Mouse (Mus musculus) urinary bladder, adult 18-20 months (tissue): ENCODE data around the gene Gse1.

Experiments used
- DNase-seq, 2 experiments: peaks; one replicate each; pipeline ENCODE4 v3.0.0; 2022; ENCODE audit warnings: low spot score in 2 of 2, mixed read lengths in 2 of 2

Gene Gse1

GRCm38 (mm10) chr8:120212596-120212995 is 15.7 kb upstream of the Gse1 start:
- no peak for DNase-seq

GRCm38 (mm10) chr8:120213229-120213628 is 15.0 kb upstream of the Gse1 start:
- DNase-seq: no peak

DNA sequence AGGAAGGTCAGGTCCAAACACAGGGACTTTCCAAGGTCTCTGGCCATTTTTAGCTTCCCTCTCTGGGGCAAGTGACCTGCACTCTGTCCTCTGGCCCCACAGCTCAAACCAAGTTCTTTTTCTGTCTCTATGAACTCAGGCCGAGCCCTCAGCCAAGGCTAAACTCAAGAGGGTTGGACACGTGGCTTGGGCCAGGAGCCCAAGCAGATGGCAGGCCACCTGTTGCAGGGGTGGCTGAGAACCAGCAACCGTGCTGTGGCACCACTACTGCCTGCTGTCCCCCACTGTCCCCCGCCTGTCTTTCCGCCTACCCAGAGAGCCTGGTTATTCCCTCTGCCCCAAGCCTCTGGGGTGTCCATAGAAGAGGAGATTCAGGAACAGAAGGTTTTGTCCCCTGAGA is 14.3 kb upstream of the Gse1 start:
- DNase-seq: no peak

GRCm38 (mm10) chr8:120215416-120216141 is 12.7 kb upstream of the Gse1 start:
- DNase-seq: no peak

DNA sequence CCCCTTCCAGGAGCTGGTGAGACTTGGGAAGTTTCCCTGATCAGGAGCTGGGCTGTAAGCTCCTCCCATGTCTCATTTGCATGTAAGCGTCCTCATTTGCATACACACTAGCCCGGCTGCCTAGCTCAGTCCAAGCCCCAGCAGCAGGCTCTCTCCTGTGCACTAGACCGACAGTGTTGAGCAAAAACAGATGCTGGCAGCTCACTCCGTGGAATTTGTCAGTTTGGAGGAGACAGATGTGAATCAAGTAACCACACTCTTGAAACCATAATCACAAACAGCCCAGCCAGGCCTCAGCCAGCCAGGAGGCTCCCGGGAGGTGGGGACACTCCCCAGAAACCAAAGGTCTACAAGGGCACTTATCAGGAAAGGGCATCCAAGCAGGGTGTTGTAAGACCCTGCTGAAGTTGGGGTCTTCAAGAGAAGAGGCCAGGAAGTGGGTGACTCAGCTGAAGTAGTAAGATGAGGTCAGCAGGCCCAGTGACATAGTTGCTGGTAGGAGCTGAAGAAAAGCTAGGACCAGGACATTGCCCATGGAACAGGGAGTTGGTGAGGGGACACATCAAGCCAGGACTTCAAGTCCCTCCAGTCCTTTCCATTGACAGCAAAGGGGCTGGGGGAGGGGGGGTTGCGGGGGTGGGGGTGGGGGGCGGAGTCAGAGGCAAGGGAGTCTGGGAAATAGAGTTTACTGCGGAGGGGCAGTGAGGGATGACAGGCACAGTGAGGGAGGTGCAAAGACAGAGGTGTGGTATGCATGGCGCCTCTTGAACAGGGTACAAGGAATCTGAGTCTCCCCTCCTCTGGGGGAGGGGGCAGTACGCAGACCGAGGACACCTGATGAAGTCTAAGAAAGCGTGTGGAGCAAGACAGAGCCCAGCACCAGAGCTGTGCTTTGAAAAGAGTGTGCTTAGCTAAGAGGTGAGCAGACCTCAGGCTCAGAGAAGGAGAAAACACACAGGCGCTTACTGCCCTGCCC is 11.1 kb upstream of the Gse1 start:
- DNase-seq: no peak

DNA sequence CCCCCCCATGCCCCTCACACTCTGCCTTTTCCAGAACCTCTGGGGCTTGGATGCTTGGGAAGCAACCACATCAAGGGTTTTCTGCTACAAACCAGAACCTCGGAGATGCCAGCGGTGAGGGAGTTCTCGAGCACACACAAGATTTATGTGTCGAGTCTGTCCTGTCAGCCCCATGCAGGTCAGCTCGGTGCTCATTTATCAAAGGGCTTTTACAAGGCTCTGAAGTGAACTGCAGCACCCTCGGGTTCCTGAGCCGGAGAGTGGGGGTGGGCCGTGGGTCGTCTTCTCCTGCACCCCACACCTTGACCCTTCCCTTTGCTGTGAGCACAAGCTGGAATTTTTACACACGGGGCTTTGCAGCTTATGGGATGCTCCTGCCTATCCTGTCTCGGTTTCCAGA is 5.7 kb upstream of the Gse1 start:
- DNase-seq: no peak

- no peak for DNase-seq
These were observed 3.5 kb upstream of the Gse1 start for GRCm38 (mm10) chr8:120224521-120225420.

- no peak for DNase-seq
These were observed 2.7 kb upstream of the Gse1 start for GRCm38 (mm10) chr8:120225421-120226151.

DNA sequence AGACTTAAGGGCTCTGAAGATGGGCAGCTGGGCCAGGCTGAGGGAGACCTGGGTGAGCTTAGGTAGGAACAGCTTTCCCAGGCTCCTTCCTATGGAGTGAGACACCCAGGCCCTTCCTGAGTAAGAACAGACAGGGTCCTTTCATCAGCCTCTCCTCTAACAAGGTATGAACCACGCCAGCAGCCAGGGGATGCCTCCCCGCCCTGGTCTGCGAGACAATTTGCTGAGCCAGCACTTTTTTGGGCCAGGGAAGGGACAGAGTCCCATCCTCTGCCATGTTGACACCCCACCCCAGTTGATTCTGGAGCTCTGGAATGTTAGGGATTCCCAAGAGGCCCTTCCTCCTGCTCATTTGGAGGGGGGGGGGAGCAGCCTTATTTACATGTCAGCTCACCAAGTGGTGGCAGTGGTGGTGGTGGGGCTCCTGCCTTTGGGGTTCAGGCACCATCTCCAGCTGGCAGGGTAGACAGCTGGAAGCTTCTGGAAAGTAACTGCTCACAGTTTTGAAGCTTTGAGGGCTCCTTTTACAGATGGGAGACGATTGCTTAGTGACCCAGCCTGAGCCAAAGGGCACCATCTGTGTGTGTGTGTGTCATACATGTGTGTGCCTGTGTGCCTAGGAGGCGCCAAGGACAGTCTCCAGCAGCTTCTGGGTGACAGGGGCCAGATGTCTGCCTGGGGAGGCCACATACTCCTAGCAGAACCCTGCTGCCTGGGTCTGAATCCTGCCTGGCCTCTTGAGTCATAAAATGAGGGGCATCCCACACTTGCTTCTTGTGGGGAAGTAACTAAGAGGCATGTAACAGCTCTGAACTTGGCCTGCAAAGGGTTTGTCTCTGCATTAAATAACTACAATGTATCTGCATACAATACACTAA is 1.3 kb upstream of the Gse1 start:
- DNase-seq: no peak

DNA sequence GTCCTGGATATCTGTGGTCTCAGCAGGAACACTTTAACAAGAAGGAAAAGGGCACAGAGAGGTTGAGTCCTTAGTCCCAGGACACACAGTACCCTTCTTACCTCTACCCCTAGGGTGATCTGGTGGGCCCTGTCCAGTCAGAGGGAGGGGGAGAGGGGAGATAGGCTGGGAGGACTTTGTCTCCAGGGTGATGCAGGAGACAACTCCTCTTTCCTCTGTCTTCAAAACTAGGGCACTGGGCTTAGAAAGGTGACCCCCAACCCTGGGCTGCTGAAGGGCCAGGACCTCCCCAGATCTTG is 729 bp upstream of the Gse1 start:
- DNase-seq: no peak

GRCm38 (mm10) chr8:120228781-120229573 is 721 bp downstream of the Gse1 start:
- DNase-seq: no peak

DNA sequence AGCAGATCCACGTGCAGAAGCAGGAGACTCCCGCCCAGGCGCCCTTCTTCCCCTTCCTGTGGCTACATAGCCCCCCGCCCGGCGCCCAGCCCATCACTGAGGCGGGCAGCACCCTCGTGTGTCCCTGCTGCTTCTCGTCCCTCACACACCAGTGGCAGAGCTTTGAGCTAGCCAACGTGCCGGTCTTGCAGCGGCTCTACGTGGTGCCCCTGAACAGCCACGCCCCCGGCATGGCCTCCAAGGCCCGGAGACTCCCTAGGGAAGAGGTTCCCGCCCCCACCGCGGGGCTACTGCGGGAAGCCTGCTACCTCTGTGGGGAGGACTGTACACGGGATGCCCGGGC is 1.3 kb downstream of the Gse1 start:
- DNase-seq: no peak

GRCm38 (mm10) chr8:120230081-120230480 is 1.8 kb downstream of the Gse1 start:
- DNase-seq: no peak

DNA sequence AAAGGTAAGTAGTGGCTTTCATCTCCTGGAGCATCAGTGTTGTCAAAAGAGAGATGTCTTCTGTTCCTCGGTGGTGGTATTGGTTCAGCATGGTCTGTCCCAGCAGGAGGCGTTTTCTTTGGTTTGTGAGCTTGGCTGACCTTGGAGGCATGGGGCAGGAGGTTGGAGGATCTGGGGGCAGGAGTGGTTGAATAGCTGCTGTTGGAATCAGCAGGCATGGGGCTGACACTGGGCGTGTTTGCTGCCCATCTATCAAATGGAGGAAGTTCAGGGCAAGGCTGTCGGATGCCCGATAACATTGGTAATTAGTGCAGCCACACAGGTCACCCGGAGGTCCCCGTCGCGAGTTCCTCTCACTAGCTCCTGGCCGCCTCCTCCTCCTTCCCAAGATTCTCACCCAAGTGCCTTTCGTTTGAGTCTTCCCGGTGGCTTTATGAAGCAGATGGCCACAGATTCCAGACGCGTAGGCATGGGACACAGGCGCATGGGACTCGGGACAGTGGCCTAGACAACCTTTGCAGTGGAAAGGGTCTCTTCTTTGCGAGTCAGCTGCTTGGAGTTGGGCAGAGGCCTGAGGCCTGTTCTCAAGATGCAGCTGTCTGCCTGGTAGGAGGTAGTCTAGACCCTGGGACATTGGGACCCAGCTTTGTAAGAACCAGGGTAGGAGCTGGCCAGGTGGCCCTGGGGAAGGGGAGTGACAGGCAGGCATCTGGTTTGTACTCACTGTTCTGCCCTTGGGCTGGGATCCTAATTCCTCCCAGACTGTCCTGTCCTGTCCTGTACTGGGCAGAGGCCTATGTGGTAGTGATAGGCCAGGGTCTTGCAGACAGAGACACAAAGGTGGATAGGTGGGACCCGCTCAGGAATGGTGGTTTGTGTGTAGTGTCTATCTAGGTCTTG is 2.7 kb downstream of the Gse1 start:
- no peak for DNase-seq

DNA sequence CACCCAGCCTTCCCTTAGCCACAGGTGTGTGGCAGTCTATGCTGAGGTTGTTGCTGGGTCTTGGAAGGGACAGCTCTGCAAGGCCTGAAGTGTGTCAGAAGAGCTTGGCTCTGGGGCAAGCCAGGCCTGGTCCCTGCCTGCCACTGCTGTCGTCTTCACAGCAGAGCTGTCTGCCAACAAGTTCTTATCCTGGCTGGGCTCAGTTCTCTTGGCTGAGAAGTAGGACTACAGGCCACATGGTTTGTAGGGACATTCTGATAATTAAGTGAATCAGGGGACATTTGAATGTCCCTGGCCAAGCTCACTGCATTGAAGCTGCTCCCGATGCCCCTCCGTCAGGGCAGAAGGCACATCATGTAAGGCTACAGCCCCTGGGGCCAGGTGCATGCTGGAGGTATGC is 3.6 kb downstream of the Gse1 start:
- DNase-seq: no peak

- DNase-seq: no peak
These were observed 4.1 kb downstream of the Gse1 start for GRCm38 (mm10) chr8:120232398-120232797.

DNA sequence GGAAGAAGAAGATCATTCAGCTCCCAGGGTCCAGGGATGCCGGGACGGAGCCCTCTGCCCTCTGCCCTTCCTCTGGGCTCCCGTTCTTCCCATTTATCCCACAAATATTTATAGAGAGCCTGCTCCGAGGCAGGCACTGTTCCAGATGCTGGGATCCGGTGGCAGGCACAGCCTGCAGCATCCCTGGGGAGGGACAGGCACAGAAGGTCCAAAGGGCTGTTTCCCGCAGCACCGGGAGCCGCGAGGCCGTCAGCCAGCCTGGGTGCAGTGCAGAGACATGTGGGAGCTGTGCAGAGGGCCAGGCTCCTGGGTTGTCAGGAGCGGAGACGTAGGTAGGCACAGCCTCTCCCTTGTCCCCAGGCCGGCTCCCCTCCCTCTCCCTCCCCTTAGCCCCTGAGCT is 4.7 kb downstream of the Gse1 start:
- DNase-seq: no peak

DNA sequence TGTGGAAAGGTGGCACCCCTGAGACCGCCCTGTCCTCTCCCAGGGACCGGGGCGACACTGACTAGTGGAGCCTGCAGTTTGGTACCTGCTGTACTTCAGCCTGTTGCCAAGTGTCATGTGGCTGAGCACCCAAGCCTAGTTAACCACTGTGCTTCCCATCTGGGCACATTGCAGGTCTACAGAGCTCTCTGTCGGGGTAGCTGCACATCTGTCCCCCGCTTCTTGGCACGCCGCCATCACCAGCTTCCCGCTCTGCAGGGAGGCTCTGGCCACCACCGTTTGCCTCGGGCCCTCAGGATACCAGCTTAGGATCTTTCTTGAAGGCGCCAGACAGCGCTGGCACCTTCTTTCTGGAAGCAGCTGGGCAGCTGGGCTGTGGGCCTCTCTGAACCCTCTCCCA is 6.2 kb downstream of the Gse1 start:
- DNase-seq: no peak

- no peak for DNase-seq
These were observed 6.6 kb downstream of the Gse1 start for GRCm38 (mm10) chr8:120234866-120235265.
